Mouse (Mus musculus) limb, embryonic 11.5 days (tissue): ENCODE measurements around the gene Sec23ip. TPM values are rescaled to one million over a fixed set of nuclear protein-coding genes. Genes with fewer than 3 reads are reported as not detected.

ENCODE experiments used
- ATAC-seq: fragments of 200-750 bp; cut with Nextera tagmentation; 2 replicates; pipeline ENCODE4 v1.8.0; 2017; ENCODE audit warnings: low read depth; ENCODE audit not compliant: insufficient number of reproducible peaks, low FRiP score, low TSS enrichment
- DNase-seq: peaks from one replicate; pipeline ENCODE4 v3.0.0-alpha.2; 2015; ENCODE audit warnings: low spot score
- H3K27ac ChIP-seq: fragments of 300-500 bp; sonication (generic); replicated peaks from 2 replicates; pipeline ENCODE4 v1.5.1; 2014; ENCODE audit warnings: low read depth, mild to moderate bottlenecking, low read length
- H3K27me3 ChIP-seq: fragments of 300-500 bp; sonication (generic); 2 replicates; pipeline ENCODE4 v1.6.1; 2014; ENCODE audit warnings: mild to moderate bottlenecking, low read length, mixed read lengths; ENCODE audit not compliant: control insufficient read depth, insufficient read depth
- H3K36me3 ChIP-seq: fragments of 300-500 bp; sonication (generic); 2 replicates; pipeline ENCODE4 v1.6.1; 2014; ENCODE audit warnings: mild to moderate bottlenecking, low read length, moderate library complexity, mixed read lengths; ENCODE audit not compliant: control insufficient read depth, insufficient read depth
- H3K4me1 ChIP-seq: fragments of 300-500 bp; sonication (generic); 2 replicates; pipeline ENCODE4 v1.6.1; 2014; ENCODE audit warnings: low read length, mixed read lengths; ENCODE audit not compliant: control insufficient read depth, insufficient read depth
- H3K4me2 ChIP-seq: fragments of 300-500 bp; sonication (generic); 2 replicates; pipeline ENCODE4 v1.6.1; 2014; ENCODE audit warnings: low read depth, mild to moderate bottlenecking, moderate library complexity; ENCODE audit not compliant: severe bottlenecking
- H3K4me3 ChIP-seq: fragments of 300-500 bp; sonication (generic); 2 replicates; pipeline ENCODE4 v1.5.1; 2014; ENCODE audit warnings: low read depth, low read length
- H3K9ac ChIP-seq: fragments of 300-500 bp; sonication (generic); 2 replicates; pipeline ENCODE4 v1.6.1; 2014; ENCODE audit warnings: mild to moderate bottlenecking, low read length
- H3K9me3 ChIP-seq: fragments of 300-500 bp; sonication (generic); 2 replicates; pipeline ENCODE4 v1.6.1; 2016; ENCODE audit warnings: low read length; ENCODE audit not compliant: control insufficient read depth
- WGBS: fragments of 180-500 bp; shearing (Covaris S2); extraction: QIAGEN DNeasy Blood & Tissue Kit; methylation state at CpG from one replicate; pipeline ENCODE4 v1.1.7; 2014; 5-methylcytosine and 5-hydroxymethylcytosine counted together
- microRNA-seq: library from miRNA; unstranded; fragments of <30 nt; microRNA quantifications from one replicate; pipeline ENCODE4, GENCODE M21; 2016
- polyA plus RNA-seq: library from polyadenylated mRNA; unstranded; fragments of >200 nt; fragmentation: Nextera tagmentation; extraction: Ambion mirVana; gene quantifications from 2 replicates; pipeline ENCODE4 v1.2.1, GENCODE M21; 2014

The Sec23ip gene
- polyA plus RNA-seq, 1 experiment from 2014 or later: 41.8 TPM

DNA sequence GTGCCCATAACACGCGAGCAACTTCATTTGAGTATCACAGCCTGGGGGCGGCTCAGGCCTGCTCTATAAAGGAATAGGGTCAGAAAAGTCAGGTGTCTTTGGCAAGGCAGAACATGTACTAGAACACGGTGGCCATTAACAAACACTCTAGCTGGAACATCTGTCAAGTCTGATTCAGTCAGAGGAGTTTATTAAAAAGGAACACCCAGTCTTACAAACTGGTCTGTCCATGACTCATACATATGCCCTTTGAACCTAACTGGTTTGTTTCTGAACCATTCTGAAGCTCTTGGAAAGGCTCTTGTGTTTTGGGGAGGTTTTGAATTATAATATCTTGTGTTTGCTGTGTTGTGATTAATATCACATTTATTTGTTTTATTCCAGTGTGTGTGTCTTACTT, 45.3 kb downstream of the Sec23ip start:
- H3K9ac ChIP-seq: no peak overlapping the region
- H3K27me3 ChIP-seq: no peaks in the 10 kb centered on the region
- H3K27ac ChIP-seq: no peak overlapping the region
- no peaks in the 10 kb centered on the region for H3K4me1 ChIP-seq
- no peaks in the 10 kb centered on the region; the same call in 1 of the 2 replicates for H3K36me3 ChIP-seq
- no peaks in the 10 kb centered on the region for H3K9me3 ChIP-seq
- no peak overlapping the region for H3K4me2 ChIP-seq
- H3K4me3 ChIP-seq: no peak overlapping the region
- WGBS: 80% methylated on average over 4 of the region's 4 CpGs
- DNase-seq: no peak
- ATAC-seq: no peak

DNA sequence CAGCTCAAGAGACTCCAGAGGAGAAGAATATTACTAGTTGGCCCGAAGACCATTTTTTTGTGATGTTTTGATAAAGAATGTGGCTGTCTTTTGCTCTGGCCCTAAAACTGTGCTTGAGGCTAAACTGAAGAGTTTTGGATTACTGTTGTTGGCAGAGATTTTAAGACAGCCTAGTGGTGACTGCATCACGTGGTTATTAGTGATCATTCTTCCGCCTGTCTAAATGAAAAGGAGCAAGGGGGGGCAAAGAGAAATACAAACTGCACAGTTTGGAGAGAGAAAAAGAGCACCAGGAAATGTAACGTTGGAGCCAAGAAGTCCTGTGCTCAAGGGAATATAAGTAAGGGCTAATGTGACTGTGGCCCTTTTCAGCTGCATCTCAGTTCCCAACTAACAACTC, 48.7 kb downstream of the Sec23ip start:
- H3K4me1 ChIP-seq: no peaks in the 10 kb centered on the region
- H3K4me2 ChIP-seq: no peak overlapping the region
- H3K27ac ChIP-seq: no peak overlapping the region
- H3K9ac ChIP-seq: no peak overlapping the region
- no peak for DNase-seq
- no peak overlapping the region for H3K4me3 ChIP-seq
- no peaks in the 10 kb centered on the region for H3K36me3 ChIP-seq
- no peak for ATAC-seq
- H3K9me3 ChIP-seq: no peaks in the 10 kb centered on the region
- 86% methylated on average over 4 of the region's 4 CpGs for WGBS
- no peaks in the 10 kb centered on the region for H3K27me3 ChIP-seq

DNA sequence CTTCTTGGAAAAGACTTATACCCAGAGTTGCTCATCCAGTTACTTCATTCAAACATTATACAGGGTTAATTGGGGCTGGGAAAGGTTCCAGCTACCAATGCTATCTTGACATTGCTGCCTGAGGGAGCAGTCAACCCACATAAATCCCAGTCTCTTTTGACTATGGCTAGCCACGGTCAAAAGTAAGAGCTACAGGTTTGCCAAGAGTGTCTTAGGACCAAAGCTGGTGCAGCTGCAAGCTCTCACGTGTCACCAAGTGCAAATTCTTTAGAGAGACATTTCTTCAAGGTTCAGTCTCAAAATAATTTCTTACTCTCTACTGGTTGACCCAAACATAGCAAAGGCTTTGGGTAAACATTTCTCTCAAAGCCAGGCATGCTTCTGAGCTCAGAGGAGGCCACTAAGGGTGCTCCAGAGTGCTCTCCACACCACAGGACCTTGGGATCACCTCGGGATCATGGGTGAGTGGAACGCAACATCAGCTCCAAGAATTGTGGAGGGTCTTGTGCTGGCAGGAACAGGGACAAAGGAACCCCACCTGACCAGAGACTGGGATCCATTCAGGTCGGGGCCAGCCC, 80.3 kb downstream of the Sec23ip start:
- H3K4me1 ChIP-seq: no peaks in the 10 kb centered on the region
- 81% methylated on average over 5 of the region's 5 CpGs for WGBS
- H3K27me3 ChIP-seq: no peaks in the 10 kb centered on the region
- ATAC-seq: no peak
- DNase-seq: no peak
- H3K9ac ChIP-seq: no peak overlapping the region
- no peak overlapping the region for H3K4me2 ChIP-seq
- no peak overlapping the region for H3K4me3 ChIP-seq
- H3K9me3 ChIP-seq: no peaks in the 10 kb centered on the region
- H3K27ac ChIP-seq: no peak overlapping the region
- no peaks in the 10 kb centered on the region for H3K36me3 ChIP-seq

DNA sequence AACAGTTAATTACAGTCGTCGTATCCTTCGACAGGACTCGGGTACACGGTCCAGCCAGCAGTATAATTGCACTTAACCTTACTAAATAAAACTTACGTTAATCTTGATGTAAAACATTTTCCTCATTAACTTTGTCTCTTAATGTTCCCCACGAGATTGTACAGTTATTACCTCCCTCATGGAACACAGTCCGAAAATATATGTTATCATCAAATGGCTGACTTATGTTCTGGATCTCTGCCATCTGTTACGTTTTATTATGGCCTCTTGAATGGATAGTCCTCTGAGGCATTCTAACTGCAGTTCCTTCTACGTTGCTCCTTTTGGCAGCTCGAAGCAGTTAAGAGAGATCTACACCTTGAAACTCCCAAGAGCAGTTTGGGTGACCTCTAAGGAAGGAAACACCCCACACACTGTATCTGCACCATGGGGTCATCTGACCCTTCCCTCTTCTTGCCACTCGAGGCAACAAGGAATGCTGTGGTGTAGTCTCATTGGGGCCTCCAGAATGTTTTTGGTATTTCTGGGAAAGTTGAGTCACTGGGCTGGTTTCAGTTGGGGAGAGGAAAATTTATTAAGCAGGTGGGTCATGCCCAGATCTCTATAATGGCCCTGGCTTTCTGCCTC, 87.8 kb downstream of the Sec23ip start:
- no peaks in the 10 kb centered on the region for H3K9me3 ChIP-seq
- ATAC-seq: no peak
- WGBS: 63% methylated on average over 12 of the region's 12 CpGs
- H3K36me3 ChIP-seq: no peaks in the 10 kb centered on the region
- no peaks in the 10 kb centered on the region for H3K4me1 ChIP-seq
- no peak overlapping the region for H3K9ac ChIP-seq
- no peak for DNase-seq
- no peak overlapping the region for H3K27ac ChIP-seq
- no peak overlapping the region for H3K4me2 ChIP-seq
- no peak overlapping the region for H3K4me3 ChIP-seq
- H3K27me3 ChIP-seq: no peaks in the 10 kb centered on the region

DNA sequence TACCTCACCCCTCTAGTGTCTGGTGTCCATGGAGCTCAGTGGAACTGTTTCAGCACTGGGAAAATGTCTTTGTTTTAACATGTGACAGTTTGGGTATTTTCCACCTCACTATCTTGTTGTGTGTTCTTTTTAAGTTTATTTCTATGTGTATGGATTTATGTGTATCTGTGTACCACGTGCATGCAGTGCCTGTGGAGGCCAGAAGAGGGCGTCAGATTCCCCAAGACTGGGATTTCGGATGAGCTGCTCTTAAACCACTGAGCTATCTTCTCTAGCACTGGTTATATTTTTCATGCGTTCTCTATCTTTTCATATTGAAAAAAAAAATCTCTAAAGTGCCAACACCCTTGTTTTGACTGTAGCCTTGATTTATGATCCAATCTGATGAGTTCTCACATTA, 88.5 kb downstream of the Sec23ip start:
- no peak for DNase-seq
- 79% methylated on average over 4 of the region's 4 CpGs for WGBS
- no peaks in the 10 kb centered on the region for H3K9me3 ChIP-seq

More for the DNA sequence above, 88.5 kb downstream of the Sec23ip start:
- Histone ChIP-seq H3K4me2 (no peak overlapping the region), H3K4me3 (no peak overlapping the region), H3K27me3 (no peaks in the 10 kb centered on the region), H3K27ac (no peak overlapping the region), H3K4me1 (no peaks in the 10 kb centered on the region), H3K36me3 (no peaks in the 10 kb centered on the region), H3K9ac (no peak overlapping the region)
- no peak for ATAC-seq

Small RNA genes lying within 50 kb of the gene (microRNA-seq; reads per million reads assigned to microRNA genes)
- not detected for gene Gm25778

Other genes starting within 250 kb of the Sec23ip start
- gene Bag3, start 221.3 kb upstream of the Sec23ip start, polyA plus RNA-seq: 9.9 and 10.2 TPM in 2 replicates
- gene Inpp5f, start 133.6 kb upstream of the Sec23ip start, polyA plus RNA-seq: 32.9 and 35.3 TPM in 2 replicates
- gene Mcmbp, start 4.4 kb upstream of the Sec23ip start, polyA plus RNA-seq: 82.6 and 90.3 TPM in 2 replicates